8 mouse cellular contexts compared by ENCODE assay signal in the genomic region with DNA sequence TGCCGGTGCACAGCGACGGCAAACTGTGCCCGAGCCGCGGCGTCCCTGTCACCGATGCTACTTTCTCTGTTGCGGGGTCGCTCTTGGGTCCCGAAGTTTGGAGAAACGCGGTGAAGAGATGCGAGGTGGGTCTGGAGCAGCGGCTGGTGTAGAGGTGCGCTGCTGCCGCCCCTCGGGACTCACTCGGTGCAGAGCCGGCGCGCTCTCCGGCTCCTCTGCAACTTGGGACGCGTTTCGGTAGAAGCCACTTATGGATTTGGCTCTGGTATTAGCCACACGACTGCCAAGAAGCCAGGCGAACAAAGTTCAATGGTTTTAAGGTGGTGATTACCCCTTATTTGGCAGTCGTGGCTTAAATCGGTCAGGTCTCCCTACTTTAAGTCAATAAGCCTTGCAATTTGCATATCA. TPM values are rescaled to one million over a fixed set of nuclear protein-coding genes. Genes with fewer than 3 reads are reported as not detected.
DNase-seq lines count a peak whose midpoint lies in the region; ATAC-seq and TF ChIP-seq lines count a peak whose summit lies in the region.

No protein-coding gene starts in this region.

- WGBS in thymus, adult 2 months, result under 1% methylated on average over 30 of the region's 30 CpGs
- WGBS in kidney, embryonic 15.5 days, result under 1% methylated on average over 30 of the region's 30 CpGs
- WGBS in midbrain, embryonic 10.5 days, result 0% methylated on average over 30 of the region's 30 CpGs

- no peaks in the 10 kb centered on the region for H3K9me3 ChIP-seq in kidney, embryonic 15.5 days (replicated peaks)
- H3K9me3 ChIP-seq in midbrain, embryonic 10.5 days (replicated peaks), result no peaks in the 10 kb centered on the region

- ATAC-seq in kidney, embryonic 15.5 days (replicated peaks; ENCODE audit: low FRiP score), result peak; percentile 80

- H3K4me1 ChIP-seq in thymus, adult 2 months (replicated peaks; ENCODE audit: control insufficient read depth, insufficient read depth, low read length), result no peaks in the 10 kb centered on the region
- H3K4me1 ChIP-seq in kidney, embryonic 15.5 days, result peaks cover 5% of the 10 kb centered on the region; the same call in 1 of the 2 replicates
- H3K4me1 ChIP-seq in midbrain, embryonic 10.5 days, result peaks cover 9% of the 10 kb centered on the region

- H3K4me3 ChIP-seq in thymus, adult 2 months (ENCODE audit: control insufficient read depth, insufficient read depth, low read length), result peak overlapping the region; percentile 80
- H3K4me3 ChIP-seq in kidney, embryonic 15.5 days (replicated peaks), result peak overlapping the region; percentile 95
- H3K4me3 ChIP-seq in midbrain, embryonic 10.5 days, result peak overlapping the region; percentile 91

- TF ChIP-seq POLR2A in thymus, adult 2 months (IDR thresholded peaks at IDR 0.05; ENCODE audit: control insufficient read depth, extremely low read depth, insufficient read depth, low read length, poor library complexity), result no peak

- peak; percentile 44 to 45 for DNase-seq in adrenal gland, postnatal 36 days
- no peak for DNase-seq in adrenal gland, postnatal 4 days (ENCODE audit: low spot score in 2 of 2)
- DNase-seq in thymus, adult 2 months, result no peak
- no peak for DNase-seq in thymus, postnatal 25 days
- DNase-seq in forelimb bud, embryonic 11.5 days (ENCODE audit: low read depth, low spot score), result peak; percentile 35
- DNase-seq in midbrain, embryonic 10.5 days (ENCODE audit: low spot score), result no peak
- DNase-seq in thymus, postnatal 14 days, result no peak

- H3K27me3 ChIP-seq in thymus, adult 2 months (ENCODE audit: control insufficient read depth, insufficient read depth, low read length), result no peaks in the 10 kb centered on the region
- H3K27me3 ChIP-seq in kidney, embryonic 15.5 days, result no peaks in the 10 kb centered on the region
- H3K27me3 ChIP-seq in midbrain, embryonic 10.5 days (ENCODE audit: low read depth, poor library complexity, severe bottlenecking), result no peaks in the 10 kb centered on the region

- H3K9ac ChIP-seq in kidney, embryonic 15.5 days, result peak overlapping the region; percentile 78

- H3K36me3 ChIP-seq in thymus, adult 2 months (ENCODE audit: control insufficient read depth, insufficient read depth, low read length), result no peaks in the 10 kb centered on the region
- no peaks in the 10 kb centered on the region for H3K36me3 ChIP-seq in kidney, embryonic 15.5 days
- H3K36me3 ChIP-seq in midbrain, embryonic 10.5 days, result no peaks in the 10 kb centered on the region

- no peak for TF ChIP-seq CTCF in thymus, adult 2 months (IDR thresholded peaks at IDR 0.05; ENCODE audit: borderline replicate concordance, control insufficient read depth, extremely low read depth, insufficient read depth, low read length, poor library complexity)

- H3K4me2 ChIP-seq in kidney, embryonic 15.5 days, result peak overlapping the region; percentile 73

- H3K27ac ChIP-seq in thymus, adult 2 months (ENCODE audit: control insufficient read depth, insufficient read depth, low read length), result no peak overlapping the region
- H3K27ac ChIP-seq in kidney, embryonic 15.5 days, result peak overlapping the region; percentile 80
- H3K27ac ChIP-seq in midbrain, embryonic 10.5 days (replicated peaks), result peak overlapping the region; percentile 88

RNA-seq across cellular contexts. Expression of a gene that starts 0.6 kb away (rescaled TPM):
- 10 to 100 TPM; 17.7 to 22.4 TPM for total RNA-seq in adrenal gland, postnatal 36 days (2021)
- 10 to 100 TPM; 13.7 to 17.4 TPM for total RNA-seq in adrenal gland, postnatal 4 days (2021)
- 3.5 and 3.8 TPM in 2 replicates for polyA plus RNA-seq in thymus, adult 2 months (2012; rRNA removed)
- 14.7 and 16.0 TPM in 2 replicates for polyA plus RNA-seq in kidney, embryonic 15.5 days (2015; fragmentation: Nextera tagmentation; extraction: Ambion mirVana)
- 21.0 and 21.2 TPM in 2 replicates for polyA plus RNA-seq in midbrain, embryonic 10.5 days (2016; fragmentation: Nextera tagmentation; extraction: Ambion mirVana)

Comparison
In these comparisons a context has a peak if more than half of its experiments do, and no peak if none do; other contexts are left out.
1. DNase-seq: peak in adrenal gland, postnatal 36 days (2 of 2) and forelimb bud, embryonic 11.5 days (single experiment); none in adrenal gland, postnatal 4 days (0 of 2), thymus, adult 2 months (single experiment), thymus, postnatal 25 days (single experiment), midbrain, embryonic 10.5 days (single experiment) and thymus, postnatal 14 days (single experiment).
2. Peak in every context shown above with its lines, with median percentiles within 50 percentile points of each other: H3K4me3 ChIP-seq.